Mouse (Mus musculus): ENCODE measurements around the gene Agtr1a. TPM values are rescaled to one million over a fixed set of nuclear protein-coding genes. Genes with fewer than 3 reads are reported as not detected.

The Agtr1a gene
- polyA plus RNA-seq, 1 experiment from 2014 or later = 1.3 TPM

- 0 out of 2 replicates have a peak overlapping the region, but pooled peaks have one; percentile 12 for H3K4me2 ChIP-seq (replicated peaks)
- no peaks in the 10 kb centered on the region for H3K4me1 ChIP-seq
- no peak overlapping the region for H3K4me3 ChIP-seq
- no peaks in the 10 kb centered on the region for H3K36me3 ChIP-seq
- ATAC-seq (ENCODE audit: low FRiP score, low read depth) = 0 out of 2 replicates have a peak, but pooled peaks have one; percentile 41
- H3K9me3 ChIP-seq = no peaks in the 10 kb centered on the region
- H3K9ac ChIP-seq = no peak overlapping the region
- H3K27ac ChIP-seq = no peak overlapping the region
- WGBS = 74% methylated on average over 19 of the region's 19 CpGs
- H3K27me3 ChIP-seq (replicated peaks) = no peaks in the 10 kb centered on the region
These were observed 6.0 kb downstream of the Agtr1a start for GRCm38 (mm10) chr13:30341987-30342898.

- Histone ChIP-seq H3K9ac (no peak overlapping the region), H3K27ac (no peak overlapping the region), H3K4me3 (no peak overlapping the region), H3K9me3 (no peaks in the 10 kb centered on the region), H3K4me2 (replicated peaks) (no peak overlapping the region), H3K36me3 (no peaks in the 10 kb centered on the region), H3K4me1 (no peaks in the 10 kb centered on the region), H3K27me3 (replicated peaks) (no peaks in the 10 kb centered on the region)
- no peak for ATAC-seq (ENCODE audit: low FRiP score, low read depth)
- WGBS = 88% methylated on average over 11 of the region's 11 CpGs
These were observed 9.2 kb downstream of the Agtr1a start for GRCm38 (mm10) chr13:30345427-30345913.

DNA sequence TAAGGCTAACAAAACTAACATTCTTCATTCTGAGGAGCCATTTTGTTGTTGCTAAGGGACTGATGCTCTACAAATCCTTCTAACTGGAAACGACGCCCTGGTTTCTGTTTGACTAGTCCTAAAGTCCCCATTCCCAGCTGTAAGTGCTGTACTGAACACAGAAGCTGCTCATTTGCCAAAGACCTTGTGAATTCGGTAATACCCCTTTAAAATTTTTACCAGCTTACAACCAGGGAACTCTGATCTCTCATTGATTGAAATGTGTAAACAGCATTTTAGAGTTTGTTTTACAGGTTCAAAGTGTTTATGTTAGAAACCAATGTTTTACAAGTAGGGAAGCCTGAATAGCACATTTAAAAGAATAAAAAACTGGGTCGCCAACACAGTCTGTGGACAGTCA is 10.6 kb downstream of the Agtr1a start:
- Histone ChIP-seq H3K4me3 (no peak overlapping the region), H3K4me2 (replicated peaks) (no peak overlapping the region), H3K36me3 (no peaks in the 10 kb centered on the region), H3K4me1 (no peaks in the 10 kb centered on the region), H3K27ac (no peak overlapping the region), H3K9me3 (no peaks in the 10 kb centered on the region), H3K27me3 (replicated peaks) (no peaks in the 10 kb centered on the region), H3K9ac (no peak overlapping the region)
- no peak for ATAC-seq (ENCODE audit: low FRiP score, low read depth)
- WGBS = 84% methylated on average over 4 of the region's 4 CpGs

DNA sequence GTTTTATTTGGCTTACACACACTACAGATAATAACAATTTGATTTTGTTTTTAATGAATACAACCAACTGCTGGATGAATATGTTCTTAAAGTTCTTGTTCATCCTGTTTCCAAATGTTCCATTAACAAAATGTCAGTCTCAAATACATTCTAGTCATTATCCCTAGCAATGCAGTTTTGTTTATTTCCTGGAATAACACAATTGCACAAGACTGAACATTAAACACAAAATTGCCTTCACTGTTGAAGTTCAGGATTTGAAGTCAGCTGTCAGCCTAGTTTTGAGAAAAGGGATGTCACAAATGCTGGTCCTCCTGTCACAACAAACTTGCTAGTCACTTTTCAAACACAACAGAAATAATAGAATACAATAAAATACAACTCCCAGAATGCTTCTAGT is 12.1 kb downstream of the Agtr1a start:
- ATAC-seq (ENCODE audit: low FRiP score, low read depth) = no peak
- Histone ChIP-seq H3K36me3 (no peaks in the 10 kb centered on the region), H3K4me3 (no peak overlapping the region), H3K9ac (no peak overlapping the region), H3K9me3 (no peaks in the 10 kb centered on the region), H3K4me2 (replicated peaks) (no peak overlapping the region), H3K27me3 (replicated peaks) (no peaks in the 10 kb centered on the region), H3K27ac (no peak overlapping the region), H3K4me1 (no peaks in the 10 kb centered on the region)

- no peaks in the 10 kb centered on the region for H3K4me1 ChIP-seq
- H3K4me3 ChIP-seq = no peak overlapping the region
- no peaks in the 10 kb centered on the region for H3K36me3 ChIP-seq
- no peak overlapping the region for H3K9ac ChIP-seq
- no peak overlapping the region for H3K27ac ChIP-seq
- 54% methylated on average over 13 of the region's 13 CpGs for WGBS
- H3K27me3 ChIP-seq (replicated peaks) = no peaks in the 10 kb centered on the region
- no peaks in the 10 kb centered on the region for H3K9me3 ChIP-seq
- H3K4me2 ChIP-seq (replicated peaks) = no peak overlapping the region
- ATAC-seq (ENCODE audit: low FRiP score, low read depth) = no peak
These were observed 15.7 kb downstream of the Agtr1a start for GRCm38 (mm10) chr13:30351966-30352365.

- H3K9ac ChIP-seq = no peak overlapping the region
- H3K27me3 ChIP-seq (replicated peaks) = no peaks in the 10 kb centered on the region
- no peak overlapping the region for H3K27ac ChIP-seq
- no peak for ATAC-seq (ENCODE audit: low FRiP score, low read depth)
- no peaks in the 10 kb centered on the region for H3K9me3 ChIP-seq
- no peak overlapping the region for H3K4me2 ChIP-seq (replicated peaks)
- no peaks in the 10 kb centered on the region for H3K36me3 ChIP-seq
- H3K4me3 ChIP-seq = no peak overlapping the region
- H3K4me1 ChIP-seq = no peaks in the 10 kb centered on the region
- WGBS = 95% methylated on average over 6 of the region's 6 CpGs
These were observed 18.8 kb downstream of the Agtr1a start for GRCm38 (mm10) chr13:30354991-30355580.

- no peak overlapping the region for H3K4me3 ChIP-seq
- ATAC-seq (ENCODE audit: low FRiP score, low read depth) = no peak
- 92% methylated on average over 2 of the region's 2 CpGs for WGBS
- no peaks in the 10 kb centered on the region for H3K36me3 ChIP-seq
- H3K9me3 ChIP-seq = no peaks in the 10 kb centered on the region
- no peak overlapping the region for H3K27ac ChIP-seq
- no peak overlapping the region for H3K4me2 ChIP-seq (replicated peaks)
- no peak overlapping the region for H3K9ac ChIP-seq
- H3K4me1 ChIP-seq = no peaks in the 10 kb centered on the region
- H3K27me3 ChIP-seq (replicated peaks) = no peaks in the 10 kb centered on the region
These were observed 19.7 kb downstream of the Agtr1a start for GRCm38 (mm10) chr13:30355979-30356378.

DNA sequence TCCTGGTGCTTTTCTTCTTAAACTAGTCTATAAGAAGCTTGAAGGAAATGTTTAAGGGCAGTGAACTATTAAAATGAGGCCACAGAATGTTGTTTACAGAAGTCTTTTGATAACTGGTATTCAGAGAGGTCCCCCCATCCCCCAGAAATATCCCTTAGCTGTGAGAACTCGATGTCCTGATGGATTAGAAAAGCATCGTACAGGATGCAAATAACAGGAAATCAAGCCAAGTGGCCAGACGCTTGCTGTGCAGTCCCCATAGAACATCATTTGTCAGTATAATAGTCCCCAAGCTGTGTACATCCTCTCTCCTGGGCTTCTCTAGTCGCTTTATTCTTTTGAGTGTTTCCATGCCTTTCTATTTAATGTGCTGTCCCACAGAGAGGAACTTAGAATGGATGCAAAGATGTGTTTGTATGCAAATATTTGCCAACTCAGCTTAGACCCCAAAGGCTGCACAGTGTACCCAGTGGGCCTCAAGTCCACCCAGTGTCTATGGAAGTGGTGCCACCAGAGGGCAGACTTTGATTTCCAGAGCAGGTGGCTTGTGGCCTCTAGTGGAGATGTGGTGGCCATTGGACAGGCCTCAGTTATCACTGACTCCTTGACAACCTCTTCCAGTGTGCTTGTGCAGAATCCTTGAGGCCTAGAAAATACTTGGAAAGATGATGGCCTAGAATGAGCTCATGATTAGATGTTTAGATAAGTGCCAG is 22.4 kb downstream of the Agtr1a start:
- Histone ChIP-seq H3K4me3 (no peak overlapping the region), H3K4me2 (replicated peaks) (no peak overlapping the region), H3K27me3 (replicated peaks) (no peaks in the 10 kb centered on the region), H3K9me3 (no peaks in the 10 kb centered on the region), H3K4me1 (no peaks in the 10 kb centered on the region), H3K36me3 (no peaks in the 10 kb centered on the region), H3K9ac (no peak overlapping the region), H3K27ac (no peak overlapping the region)
- ATAC-seq (ENCODE audit: low FRiP score, low read depth) = no peak
- 66% methylated on average over 4 of the region's 4 CpGs for WGBS

DNA sequence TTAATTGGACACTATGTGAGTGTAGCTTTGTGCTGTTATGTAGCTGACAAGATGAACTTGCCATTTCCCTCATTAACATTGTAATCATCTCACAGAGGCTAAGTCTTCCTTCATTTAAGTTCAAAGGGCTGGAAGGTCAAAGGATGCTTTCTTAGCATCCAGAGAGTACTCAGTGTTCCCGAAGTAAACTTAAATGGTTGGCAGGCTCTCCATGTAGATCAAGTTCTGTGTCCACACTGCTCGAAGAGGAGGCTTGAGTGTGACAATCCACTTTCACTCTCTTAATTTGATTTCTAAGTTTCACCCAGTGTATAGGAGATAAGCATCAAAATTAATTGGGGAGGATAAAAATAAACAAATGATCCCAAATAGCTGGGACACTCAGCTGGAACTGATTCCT is 23.6 kb downstream of the Agtr1a start:
- Histone ChIP-seq H3K9me3 (no peaks in the 10 kb centered on the region), H3K9ac (no peak overlapping the region), H3K27me3 (replicated peaks) (no peaks in the 10 kb centered on the region), H3K27ac (no peak overlapping the region), H3K4me3 (no peak overlapping the region), H3K36me3 (no peaks in the 10 kb centered on the region), H3K4me1 (no peaks in the 10 kb centered on the region), H3K4me2 (replicated peaks) (no peak overlapping the region)
- no peak for ATAC-seq (ENCODE audit: low FRiP score, low read depth)
- WGBS = 90% methylated on average over 2 of the region's 2 CpGs

DNA sequence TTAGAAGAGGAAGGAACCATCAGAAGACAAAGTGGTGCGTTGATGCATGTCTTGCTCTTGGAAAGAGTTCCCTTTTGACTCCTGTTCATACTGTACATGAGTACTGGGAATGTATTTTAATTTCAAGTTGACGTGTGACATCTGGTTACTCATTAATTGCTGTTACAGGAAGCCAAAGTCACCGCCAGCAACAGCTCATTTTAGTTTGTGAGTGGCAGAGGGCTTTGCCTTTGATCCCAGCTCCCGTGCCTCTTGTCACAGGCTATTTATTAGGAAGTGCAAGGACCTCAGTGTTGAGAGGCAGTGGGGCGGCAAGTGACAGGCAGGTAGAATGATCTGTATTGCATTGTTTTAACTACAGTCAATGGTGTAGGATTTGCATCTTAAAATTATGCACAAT is 24.8 kb downstream of the Agtr1a start:
- Histone ChIP-seq H3K4me2 (replicated peaks) (no peak overlapping the region), H3K4me3 (no peak overlapping the region)
- no peak for ATAC-seq (ENCODE audit: low FRiP score, low read depth)

GRCm38 (mm10) chr13:30362048-30362447 is 25.8 kb downstream of the Agtr1a start:
- 93% methylated on average over 6 of the region's 6 CpGs for WGBS
- Histone ChIP-seq H3K4me3 (no peak overlapping the region), H3K36me3 (no peaks in the 10 kb centered on the region), H3K9ac (no peak overlapping the region), H3K27ac (no peak overlapping the region), H3K9me3 (no peaks in the 10 kb centered on the region), H3K27me3 (replicated peaks) (no peaks in the 10 kb centered on the region), H3K4me1 (no peaks in the 10 kb centered on the region), H3K4me2 (replicated peaks) (no peak overlapping the region)
- ATAC-seq (ENCODE audit: low FRiP score, low read depth) = no peak

More for the DNA sequence above, 24.8 kb downstream of the Agtr1a start:
- H3K9ac ChIP-seq = no peak overlapping the region
- 65% methylated on average over 5 of the region's 5 CpGs for WGBS
- no peaks in the 10 kb centered on the region for H3K27me3 ChIP-seq (replicated peaks)
- no peak overlapping the region for H3K27ac ChIP-seq
- no peaks in the 10 kb centered on the region for H3K4me1 ChIP-seq
- no peaks in the 10 kb centered on the region for H3K36me3 ChIP-seq
- H3K9me3 ChIP-seq = no peaks in the 10 kb centered on the region

DNA sequence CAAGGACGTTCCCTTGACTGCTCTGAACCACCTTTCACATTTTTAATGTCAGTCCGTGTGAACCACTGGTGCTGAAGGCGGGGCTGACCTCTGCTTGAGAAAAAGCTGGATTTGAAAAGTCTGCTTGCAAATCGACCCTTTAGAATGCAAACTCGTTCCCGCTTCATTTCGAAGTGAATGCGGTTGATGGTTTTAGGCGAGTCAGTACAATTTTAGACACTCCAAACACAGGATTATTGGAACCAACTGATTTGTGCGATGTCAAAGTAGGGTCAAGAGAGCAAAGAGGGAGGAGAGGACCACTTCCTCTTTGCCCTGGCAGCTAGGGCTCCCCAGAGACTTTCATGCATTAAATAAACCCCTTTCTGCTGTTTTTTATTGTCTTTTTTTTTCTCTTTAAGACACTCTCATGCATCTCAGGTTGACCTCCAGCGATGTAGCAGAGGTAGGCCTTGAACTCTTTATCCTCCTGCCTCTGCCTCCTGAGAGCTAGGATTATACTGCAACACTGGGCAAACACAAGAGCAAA is 27.9 kb downstream of the Agtr1a start:
- Histone ChIP-seq H3K4me2 (replicated peaks) (no peak overlapping the region), H3K27ac (no peak overlapping the region), H3K27me3 (replicated peaks) (no peaks in the 10 kb centered on the region), H3K9me3 (no peaks in the 10 kb centered on the region), H3K36me3 (no peaks in the 10 kb centered on the region), H3K4me3 (no peak overlapping the region), H3K4me1 (no peaks in the 10 kb centered on the region), H3K9ac (no peak overlapping the region)
- WGBS = 81% methylated on average over 11 of the region's 11 CpGs
- no peak for ATAC-seq (ENCODE audit: low FRiP score, low read depth)

All from neural tube, embryonic 12.5 days (tissue).